Mouse (Mus musculus): Measurements from ENCODE around the gene Ttc28. TPM values are rescaled to one million over a fixed set of nuclear protein-coding genes. Genes with fewer than 3 reads are reported as not detected.

Ttc28 gene
- polyA plus RNA-seq, 1 experiment from 2014 or later, result 18.8 TPM

- no peak overlapping the region for H3K4me2 ChIP-seq
- no peak for ATAC-seq (ENCODE audit: low FRiP score)
- H3K4me1 ChIP-seq, result no peaks in the 10 kb centered on the region
- H3K9me3 ChIP-seq (replicated peaks), result no peaks in the 10 kb centered on the region
- H3K27me3 ChIP-seq (replicated peaks), result no peaks in the 10 kb centered on the region
- H3K27ac ChIP-seq (replicated peaks), result no peak overlapping the region
- H3K36me3 ChIP-seq, result peaks cover 30% of the 10 kb centered on the region
- no peak overlapping the region for H3K4me3 ChIP-seq (replicated peaks)
- H3K9ac ChIP-seq (replicated peaks), result no peak overlapping the region
- WGBS, result 93% methylated on average over 3 of the region's 3 CpGs
Measured at GRCm38 (mm10) chr5:110890561-110890960, 11.0 kb downstream of the Ttc28 start.

- Histone ChIP-seq H3K27ac (replicated peaks) (peak overlapping the region; percentile 54; the same call in 1 of the 2 replicates), H3K36me3 (peaks cover 24% of the 10 kb centered on the region), H3K4me2 (no peak overlapping the region), H3K4me1 (0 out of 2 replicates have a peak, but pooled peaks cover 4% of the 10 kb centered on the region), H3K27me3 (replicated peaks) (no peaks in the 10 kb centered on the region), H3K4me3 (replicated peaks) (no peak overlapping the region), H3K9ac (replicated peaks) (no peak overlapping the region), H3K9me3 (replicated peaks) (no peaks in the 10 kb centered on the region)
- no peak for ATAC-seq (ENCODE audit: low FRiP score)
- 29% methylated on average over 7 of the region's 7 CpGs for whole genome bisulfite sequencing
Measured at GRCm38 (mm10) chr5:110897114-110897788, 17.6 kb downstream of the Ttc28 start.

GRCm38 (mm10) chr5:110898169-110898568 is 18.6 kb downstream of the Ttc28 start:
- no peak overlapping the region for H3K9ac ChIP-seq (replicated peaks)
- H3K4me1 ChIP-seq, result 0 out of 2 replicates have a peak, but pooled peaks cover 4% of the 10 kb centered on the region
- no peak overlapping the region for H3K27ac ChIP-seq (replicated peaks)
- peaks cover 16% of the 10 kb centered on the region for H3K36me3 ChIP-seq
- H3K4me2 ChIP-seq, result no peak overlapping the region
- no peak overlapping the region for H3K4me3 ChIP-seq (replicated peaks)
- peak; percentile 17; the same call in 1 of the 2 replicates for ATAC-seq (ENCODE audit: low FRiP score)
- H3K9me3 ChIP-seq (replicated peaks), result no peaks in the 10 kb centered on the region
- no peaks in the 10 kb centered on the region for H3K27me3 ChIP-seq (replicated peaks)
- 52% methylated on average over 7 of the region's 7 CpGs for WGBS

GRCm38 (mm10) chr5:110898785-110899184 is 19.2 kb downstream of the Ttc28 start:
- no peak overlapping the region for H3K4me3 ChIP-seq (replicated peaks)
- H3K9ac ChIP-seq (replicated peaks), result no peak overlapping the region
- no peak overlapping the region for H3K27ac ChIP-seq (replicated peaks)
- no peaks in the 10 kb centered on the region for H3K9me3 ChIP-seq (replicated peaks)
- WGBS, result 77% methylated on average over 4 of the region's 4 CpGs
- no peaks in the 10 kb centered on the region for H3K27me3 ChIP-seq (replicated peaks)
- no peak overlapping the region for H3K4me2 ChIP-seq
- peaks cover 12% of the 10 kb centered on the region for H3K36me3 ChIP-seq
- H3K4me1 ChIP-seq, result 0 out of 2 replicates have a peak, but pooled peaks cover 4% of the 10 kb centered on the region
- ATAC-seq (ENCODE audit: low FRiP score), result no peak

- H3K9ac ChIP-seq (replicated peaks), result no peak overlapping the region
- H3K36me3 ChIP-seq, result peaks cover 3% of the 10 kb centered on the region; the same call in 1 of the 2 replicates
- H3K27ac ChIP-seq (replicated peaks), result no peak overlapping the region
- H3K4me2 ChIP-seq, result no peak overlapping the region
- H3K4me1 ChIP-seq, result 0 out of 2 replicates have a peak, but pooled peaks cover 4% of the 10 kb centered on the region
- ATAC-seq (ENCODE audit: low FRiP score), result no peak
- H3K27me3 ChIP-seq (replicated peaks), result no peaks in the 10 kb centered on the region
- no peak overlapping the region for H3K4me3 ChIP-seq (replicated peaks)
- H3K9me3 ChIP-seq (replicated peaks), result no peaks in the 10 kb centered on the region
Measured at GRCm38 (mm10) chr5:110900331-110900730, 20.7 kb downstream of the Ttc28 start.

GRCm38 (mm10) chr5:110906708-110907107 is 27.1 kb downstream of the Ttc28 start:
- no peaks in the 10 kb centered on the region for H3K27me3 ChIP-seq (replicated peaks)
- no peak overlapping the region for H3K9ac ChIP-seq (replicated peaks)
- no peak overlapping the region for H3K4me3 ChIP-seq (replicated peaks)
- ATAC-seq (ENCODE audit: low FRiP score), result no peak
- WGBS, result 97% methylated on average over 1 of the region's 1 CpGs
- H3K4me1 ChIP-seq, result no peaks in the 10 kb centered on the region
- no peak overlapping the region for H3K27ac ChIP-seq (replicated peaks)
- no peaks in the 10 kb centered on the region for H3K9me3 ChIP-seq (replicated peaks)
- H3K36me3 ChIP-seq, result peaks cover 6% of the 10 kb centered on the region
- no peak overlapping the region for H3K4me2 ChIP-seq

GRCm38 (mm10) chr5:110908879-110909278 is 29.3 kb downstream of the Ttc28 start:
- no peak overlapping the region for H3K9ac ChIP-seq (replicated peaks)
- no peaks in the 10 kb centered on the region for H3K4me1 ChIP-seq
- H3K4me2 ChIP-seq, result no peak overlapping the region
- H3K9me3 ChIP-seq (replicated peaks), result no peaks in the 10 kb centered on the region
- no peaks in the 10 kb centered on the region for H3K27me3 ChIP-seq (replicated peaks)
- ATAC-seq (ENCODE audit: low FRiP score), result no peak
- H3K36me3 ChIP-seq, result peaks cover 6% of the 10 kb centered on the region
- no peak overlapping the region for H3K4me3 ChIP-seq (replicated peaks)
- no peak overlapping the region for H3K27ac ChIP-seq (replicated peaks)

GRCm38 (mm10) chr5:110909955-110910589 is 30.5 kb downstream of the Ttc28 start:
- Histone ChIP-seq H3K9me3 (replicated peaks) (no peaks in the 10 kb centered on the region), H3K36me3 (peaks cover 6% of the 10 kb centered on the region), H3K9ac (replicated peaks) (no peak overlapping the region), H3K4me1 (no peaks in the 10 kb centered on the region), H3K4me3 (replicated peaks) (no peak overlapping the region), H3K27me3 (replicated peaks) (no peaks in the 10 kb centered on the region), H3K27ac (replicated peaks) (no peak overlapping the region), H3K4me2 (no peak overlapping the region)
- WGBS, result 92% methylated on average over 4 of the region's 4 CpGs
- ATAC-seq (ENCODE audit: low FRiP score), result no peak

GRCm38 (mm10) chr5:110914859-110915258 is 35.3 kb downstream of the Ttc28 start:
- no peaks in the 10 kb centered on the region for H3K4me1 ChIP-seq
- no peak for ATAC-seq (ENCODE audit: low FRiP score)
- H3K27ac ChIP-seq (replicated peaks), result no peak overlapping the region
- 77% methylated on average over 11 of the region's 11 CpGs for WGBS
- H3K36me3 ChIP-seq, result no peaks in the 10 kb centered on the region
- H3K4me3 ChIP-seq (replicated peaks), result no peak overlapping the region
- H3K27me3 ChIP-seq (replicated peaks), result no peaks in the 10 kb centered on the region
- H3K9ac ChIP-seq (replicated peaks), result no peak overlapping the region
- H3K9me3 ChIP-seq (replicated peaks), result no peaks in the 10 kb centered on the region
- H3K4me2 ChIP-seq, result no peak overlapping the region

- WGBS, result 83% methylated on average over 3 of the region's 3 CpGs
- Histone ChIP-seq H3K9me3 (replicated peaks) (no peaks in the 10 kb centered on the region), H3K9ac (replicated peaks) (no peak overlapping the region), H3K27me3 (replicated peaks) (no peaks in the 10 kb centered on the region), H3K27ac (replicated peaks) (no peak overlapping the region), H3K4me3 (replicated peaks) (no peak overlapping the region), H3K4me2 (no peak overlapping the region), H3K36me3 (no peaks in the 10 kb centered on the region), H3K4me1 (no peaks in the 10 kb centered on the region)
- ATAC-seq (ENCODE audit: low FRiP score), result no peak
Measured at GRCm38 (mm10) chr5:110916241-110916640, 36.6 kb downstream of the Ttc28 start.

- no peak for ATAC-seq (ENCODE audit: low FRiP score)
- Histone ChIP-seq H3K4me3 (replicated peaks) (no peak overlapping the region), H3K36me3 (no peaks in the 10 kb centered on the region), H3K9me3 (replicated peaks) (no peaks in the 10 kb centered on the region), H3K9ac (replicated peaks) (no peak overlapping the region), H3K4me2 (no peak overlapping the region), H3K4me1 (peaks cover 7% of the 10 kb centered on the region), H3K27ac (replicated peaks) (no peak overlapping the region), H3K27me3 (replicated peaks) (no peaks in the 10 kb centered on the region)
- 66% methylated on average over 4 of the region's 4 CpGs for WGBS
Measured at GRCm38 (mm10) chr5:110919541-110919940, 39.9 kb downstream of the Ttc28 start.

- H3K9me3 ChIP-seq (replicated peaks), result no peaks in the 10 kb centered on the region
- no peak overlapping the region for H3K27ac ChIP-seq (replicated peaks)
- no peak for ATAC-seq (ENCODE audit: low FRiP score)
- no peaks in the 10 kb centered on the region for H3K27me3 ChIP-seq (replicated peaks)
- H3K9ac ChIP-seq (replicated peaks), result no peak overlapping the region
- no peak overlapping the region for H3K4me2 ChIP-seq
- H3K4me1 ChIP-seq, result peaks cover 17% of the 10 kb centered on the region
- H3K36me3 ChIP-seq, result no peaks in the 10 kb centered on the region
- WGBS, result 26% methylated on average over 1 of the region's 1 CpGs
- no peak overlapping the region for H3K4me3 ChIP-seq (replicated peaks)
Measured at GRCm38 (mm10) chr5:110923336-110923735, 43.7 kb downstream of the Ttc28 start.

Measured in neural tube, embryonic 15.5 days (tissue).